Mouse (Mus musculus) forebrain, embryonic 15.5 days (tissue): ENCODE data around the gene Lgalsl. TPM values are rescaled to one million over a fixed set of nuclear protein-coding genes. Genes with fewer than 3 reads are reported as not detected.

Experiments
- ATAC-seq: fragments of 200-750 bp; cut with Nextera tagmentation; replicated peaks from 2 replicates; pipeline ENCODE4 v1.8.0; 2017; ENCODE audit warnings: mild to moderate bottlenecking, moderate TSS enrichment, moderate library complexity
- H3K27ac ChIP-seq: fragments of 300-500 bp; sonication (generic); replicated peaks from 2 replicates; pipeline ENCODE4 v1.5.1; 2015; ENCODE audit warnings: mild to moderate bottlenecking, inconsistent platforms
- H3K27me3 ChIP-seq: fragments of 300-500 bp; sonication (generic); 2 replicates; pipeline ENCODE4 v1.6.1; 2015; ENCODE audit warnings: inconsistent platforms
- H3K36me3 ChIP-seq: fragments of 300-500 bp; sonication (generic); 2 replicates; pipeline ENCODE4 v1.6.1; 2015; ENCODE audit warnings: mild to moderate bottlenecking, inconsistent platforms
- H3K4me1 ChIP-seq: fragments of 300-500 bp; sonication (generic); 2 replicates; pipeline ENCODE4 v1.6.1; 2015; ENCODE audit warnings: inconsistent platforms
- H3K4me2 ChIP-seq: fragments of 300-500 bp; sonication (generic); replicated peaks from 2 replicates; pipeline ENCODE4 v1.6.1; 2015; ENCODE audit warnings: mild to moderate bottlenecking, inconsistent platforms
- H3K4me3 ChIP-seq: fragments of 300-500 bp; sonication (generic); 2 replicates; pipeline ENCODE4 v1.5.1; 2015; ENCODE audit warnings: mild to moderate bottlenecking, inconsistent platforms
- H3K9ac ChIP-seq: fragments of 300-500 bp; sonication (generic); replicated peaks from 2 replicates; pipeline ENCODE4 v1.6.1; 2015; ENCODE audit warnings: mild to moderate bottlenecking, inconsistent platforms
- H3K9me3 ChIP-seq: fragments of 300-500 bp; sonication (generic); 2 replicates; pipeline ENCODE4 v1.6.1; 2016; ENCODE audit warnings: inconsistent platforms
- WGBS: fragments of 180-500 bp; shearing (Covaris S2); methylation state at CpG from one replicate; pipeline ENCODE4 v1.1.7; 2015; ENCODE audit warnings: mixed read lengths; 5-methylcytosine and 5-hydroxymethylcytosine counted together
- polyA plus RNA-seq: library from polyadenylated mRNA; unstranded; fragments of >200 nt; fragmentation: Nextera tagmentation; extraction: Ambion mirVana; gene quantifications from 2 replicates; pipeline ENCODE4 v1.2.1, GENCODE M21; 2015

Lgalsl gene
- polyA plus RNA-seq, 1 experiment from 2014 or later: 83.8 TPM

DNA sequence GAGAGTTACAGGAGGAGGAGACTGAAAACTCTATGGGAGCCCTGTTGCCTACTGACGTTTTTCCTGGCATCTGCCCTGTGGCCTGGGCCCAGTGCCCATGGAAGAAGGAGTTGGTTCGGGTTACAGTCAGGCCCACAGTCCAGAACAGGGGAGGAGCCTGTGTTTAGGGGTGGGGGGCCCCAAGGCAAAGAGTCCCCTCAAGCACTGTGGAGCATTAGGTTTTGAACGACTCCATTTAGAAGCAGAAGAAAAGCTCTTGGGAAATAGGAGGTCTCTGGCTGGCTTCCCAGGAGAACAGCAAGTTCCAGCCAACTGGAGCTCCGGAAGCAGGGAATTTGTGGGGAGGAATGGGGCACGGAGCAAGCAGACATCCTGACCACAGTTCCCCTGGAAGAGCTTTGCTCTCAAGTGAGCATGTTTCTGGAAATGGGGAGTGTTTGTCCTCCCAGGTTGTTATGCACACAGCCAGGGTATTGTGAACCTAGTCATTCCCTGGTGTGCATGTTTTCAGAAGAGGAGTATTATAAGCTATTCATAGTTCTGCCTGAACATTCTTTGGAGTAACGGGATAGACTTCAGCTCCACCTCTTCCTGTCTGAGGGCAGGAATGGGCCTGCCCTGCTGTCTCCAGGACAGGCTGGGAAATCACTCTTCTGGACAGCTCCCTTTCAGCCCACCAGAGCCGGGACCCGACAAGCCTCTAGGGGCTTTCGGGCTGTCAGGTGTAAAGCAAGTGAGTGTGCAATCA lies 28.2 kb upstream of the Lgalsl start:
- Histone ChIP-seq H3K27ac (peak overlapping the region; percentile 76), H3K27me3 (no peaks in the 10 kb centered on the region), H3K4me3 (no peak overlapping the region), H3K9me3 (no peaks in the 10 kb centered on the region), H3K4me1 (peaks cover 18% of the 10 kb centered on the region), H3K9ac (no peak overlapping the region), H3K4me2 (peak overlapping the region; percentile 11; the same call in 1 of the 2 replicates), H3K36me3 (no peaks in the 10 kb centered on the region)
- ATAC-seq: peak; percentile 96
- WGBS: 9% methylated on average over 9 of the region's 9 CpGs

DNA sequence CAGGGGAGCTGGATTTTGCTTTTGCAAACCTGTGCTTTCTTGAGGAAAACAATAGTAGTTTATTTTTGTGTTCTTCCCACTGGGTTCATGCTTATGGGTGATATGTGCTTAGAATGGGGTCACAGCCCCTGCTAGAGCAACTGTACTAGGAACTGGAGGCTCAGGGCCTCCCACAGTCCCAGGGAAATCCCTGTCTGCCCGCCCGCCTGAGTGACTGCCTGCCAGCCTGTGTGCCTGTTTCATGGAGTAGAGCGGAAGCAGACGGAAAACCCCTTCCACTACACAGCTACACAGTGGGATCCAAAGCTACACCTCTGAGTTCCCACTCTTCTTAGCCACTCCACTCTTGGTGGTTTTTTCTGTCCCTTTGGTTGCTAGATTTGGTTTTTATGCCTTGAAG lies 27.1 kb upstream of the Lgalsl start:
- Histone ChIP-seq H3K27ac (peak overlapping the region; percentile 76; the same call in 1 of the 2 replicates), H3K27me3 (no peaks in the 10 kb centered on the region), H3K36me3 (no peaks in the 10 kb centered on the region), H3K4me1 (peaks cover 20% of the 10 kb centered on the region), H3K4me3 (no peak overlapping the region), H3K9me3 (no peaks in the 10 kb centered on the region), H3K4me2 (no peak overlapping the region), H3K9ac (no peak overlapping the region)
- no peak for ATAC-seq
- WGBS: 93% methylated on average over 4 of the region's 4 CpGs

GRCm38 (mm10) chr11:20854032-20854741 lies 23.3 kb upstream of the Lgalsl start:
- peaks cover 17% of the 10 kb centered on the region for H3K4me1 ChIP-seq
- H3K36me3 ChIP-seq: no peaks in the 10 kb centered on the region
- H3K9me3 ChIP-seq: no peaks in the 10 kb centered on the region
- H3K4me3 ChIP-seq: no peak overlapping the region
- no peak overlapping the region for H3K27ac ChIP-seq
- WGBS: 30% methylated on average over 4 of the region's 4 CpGs
- ATAC-seq: no peak
- no peak overlapping the region for H3K4me2 ChIP-seq
- H3K9ac ChIP-seq: no peak overlapping the region
- H3K27me3 ChIP-seq: no peaks in the 10 kb centered on the region

DNA sequence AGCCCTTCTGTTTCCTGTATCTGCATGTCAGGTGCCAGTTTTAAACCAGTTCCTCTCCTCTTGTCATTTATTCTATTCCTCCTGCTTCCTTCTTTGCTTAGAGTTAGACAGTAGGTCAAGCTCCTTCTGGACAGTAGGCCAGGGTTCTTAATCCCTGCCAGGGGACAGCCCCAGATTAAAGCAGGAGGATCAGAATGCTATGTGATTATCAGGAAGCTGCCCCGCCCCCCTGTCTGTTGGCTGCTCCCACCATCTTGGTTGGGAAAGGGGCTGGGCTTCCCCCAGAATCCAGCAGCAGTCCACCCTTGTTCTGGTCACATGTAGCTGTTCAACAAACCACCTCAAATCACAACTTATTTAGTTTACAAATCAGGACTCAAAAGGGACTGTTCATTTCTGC lies 19.3 kb upstream of the Lgalsl start:
- no peak for ATAC-seq
- 100% methylated on average over 1 of the region's 1 CpGs for WGBS
- no peak overlapping the region for H3K4me3 ChIP-seq

GRCm38 (mm10) chr11:20849403-20849802 lies 18.5 kb upstream of the Lgalsl start:
- H3K9me3 ChIP-seq: no peaks in the 10 kb centered on the region
- no peaks in the 10 kb centered on the region for H3K36me3 ChIP-seq
- peaks cover 4% of the 10 kb centered on the region for H3K4me1 ChIP-seq
- H3K9ac ChIP-seq: no peak overlapping the region
- no peak overlapping the region for H3K4me3 ChIP-seq
- 83% methylated on average over 5 of the region's 5 CpGs for WGBS
- no peak overlapping the region for H3K27ac ChIP-seq
- H3K27me3 ChIP-seq: no peaks in the 10 kb centered on the region
- ATAC-seq: no peak
- H3K4me2 ChIP-seq: no peak overlapping the region

More for the DNA sequence above, 19.3 kb upstream of the Lgalsl start:
- H3K27ac ChIP-seq: no peak overlapping the region
- no peaks in the 10 kb centered on the region for H3K9me3 ChIP-seq
- no peaks in the 10 kb centered on the region for H3K36me3 ChIP-seq
- no peak overlapping the region for H3K4me2 ChIP-seq
- H3K27me3 ChIP-seq: no peaks in the 10 kb centered on the region
- H3K9ac ChIP-seq: no peak overlapping the region
- H3K4me1 ChIP-seq: peaks cover 7% of the 10 kb centered on the region

DNA sequence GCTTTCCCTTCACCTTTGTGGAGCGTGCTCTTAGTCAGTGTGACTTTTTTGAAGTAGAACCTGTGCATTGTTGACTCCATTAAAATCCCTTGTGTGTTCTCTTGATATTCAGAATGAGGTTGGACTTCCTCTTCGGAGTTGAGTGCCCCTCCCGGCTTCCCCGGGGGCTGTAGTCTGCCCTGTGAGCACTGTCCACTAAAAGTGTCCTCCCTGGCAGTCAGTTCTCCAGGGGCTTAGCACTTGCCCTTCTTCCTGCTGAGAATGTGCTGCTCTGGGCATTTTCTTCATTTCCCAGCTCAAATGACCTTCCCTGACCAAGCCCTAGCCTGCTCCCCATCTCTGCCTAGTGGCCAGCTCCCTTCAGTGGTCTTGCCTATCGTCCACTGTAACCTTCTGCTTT lies 6.5 kb upstream of the Lgalsl start:
- no peak overlapping the region for H3K4me2 ChIP-seq
- H3K4me1 ChIP-seq: 0 out of 2 replicates have a peak, but pooled peaks cover 2% of the 10 kb centered on the region
- H3K27ac ChIP-seq: no peak overlapping the region
- no peaks in the 10 kb centered on the region for H3K9me3 ChIP-seq
- H3K4me3 ChIP-seq: no peak overlapping the region
- whole genome bisulfite sequencing: 91% methylated on average over 5 of the region's 5 CpGs
- no peaks in the 10 kb centered on the region for H3K36me3 ChIP-seq
- H3K27me3 ChIP-seq: no peaks in the 10 kb centered on the region
- H3K9ac ChIP-seq: no peak overlapping the region
- ATAC-seq: no peak

GRCm38 (mm10) chr11:20831600-20832137 lies 813 bp upstream of the Lgalsl start:
- Histone ChIP-seq H3K9ac (peak overlapping the region; percentile 98), H3K9me3 (no peaks in the 10 kb centered on the region), H3K4me3 (peak overlapping the region; percentile 85), H3K4me2 (peak overlapping the region; percentile 91), H3K36me3 (peaks cover 14% of the 10 kb centered on the region), H3K4me1 (peaks cover 29% of the 10 kb centered on the region), H3K27ac (peak overlapping the region; percentile 94), H3K27me3 (no peaks in the 10 kb centered on the region)
- WGBS: 10% methylated on average over 11 of the region's 11 CpGs
- peak; percentile 28 for ATAC-seq

- Histone ChIP-seq H3K36me3 (peaks cover 24% of the 10 kb centered on the region), H3K4me1 (peaks cover 29% of the 10 kb centered on the region), H3K4me3 (peak overlapping the region; percentile 85), H3K27me3 (no peaks in the 10 kb centered on the region), H3K4me2 (peak overlapping the region; percentile 91), H3K9ac (peak overlapping the region; percentile 98), H3K27ac (peak overlapping the region; percentile 94), H3K9me3 (no peaks in the 10 kb centered on the region)
- peak; percentile 46 for ATAC-seq
- WGBS: 13% methylated on average over 23 of the region's 23 CpGs
These were observed 717 bp downstream of the Lgalsl start for GRCm38 (mm10) chr11:20829993-20830685.

GRCm38 (mm10) chr11:20829056-20829686 lies 1.7 kb downstream of the Lgalsl start:
- no peaks in the 10 kb centered on the region for H3K9me3 ChIP-seq
- ATAC-seq: no peak
- peak overlapping the region; percentile 91 for H3K4me2 ChIP-seq
- no peaks in the 10 kb centered on the region for H3K27me3 ChIP-seq
- peak overlapping the region; percentile 85 for H3K4me3 ChIP-seq
- peaks cover 30% of the 10 kb centered on the region for H3K4me1 ChIP-seq
- peak overlapping the region; percentile 19; the same call in 1 of the 2 replicates for H3K9ac ChIP-seq
- 31% methylated on average over 9 of the region's 9 CpGs for WGBS
- peaks cover 27% of the 10 kb centered on the region for H3K36me3 ChIP-seq
- H3K27ac ChIP-seq: 0 out of 2 replicates have a peak overlapping the region, but pooled peaks have one; percentile 9

DNA sequence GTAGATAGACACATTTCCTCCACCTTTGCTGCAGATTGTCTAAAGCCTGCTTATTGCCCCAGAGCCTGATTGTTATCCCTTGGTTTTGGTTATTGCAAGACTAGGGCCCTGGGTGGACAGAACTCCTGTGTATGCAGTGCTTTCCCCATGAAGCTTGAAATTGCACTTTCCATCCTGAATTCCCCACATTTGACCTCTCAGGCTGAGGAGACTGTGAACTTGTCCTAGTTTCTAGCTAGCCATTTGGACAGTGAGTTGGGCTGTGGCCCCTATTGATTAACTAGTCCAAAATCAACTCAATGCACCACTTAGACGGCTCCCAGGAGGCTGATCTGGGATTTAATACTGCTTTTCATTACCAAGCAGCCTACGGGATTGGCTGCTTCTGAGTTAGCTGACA lies 6.9 kb downstream of the Lgalsl start:
- H3K9ac ChIP-seq: no peak overlapping the region
- no peak overlapping the region for H3K4me3 ChIP-seq
- H3K4me1 ChIP-seq: peaks cover 13% of the 10 kb centered on the region
- no peaks in the 10 kb centered on the region for H3K9me3 ChIP-seq
- no peak overlapping the region for H3K27ac ChIP-seq
- H3K27me3 ChIP-seq: no peaks in the 10 kb centered on the region
- peaks cover 27% of the 10 kb centered on the region for H3K36me3 ChIP-seq
- whole genome bisulfite sequencing: 17% methylated on average over 2 of the region's 2 CpGs
- H3K4me2 ChIP-seq: no peak overlapping the region
- no peak for ATAC-seq

- no peak overlapping the region for H3K9ac ChIP-seq
- no peak overlapping the region for H3K4me3 ChIP-seq
- no peak for ATAC-seq
- no peaks in the 10 kb centered on the region for H3K9me3 ChIP-seq
- no peak overlapping the region for H3K27ac ChIP-seq
- peaks cover 7% of the 10 kb centered on the region for H3K4me1 ChIP-seq
- 87% methylated on average over 2 of the region's 2 CpGs for WGBS
- no peaks in the 10 kb centered on the region for H3K27me3 ChIP-seq
- H3K4me2 ChIP-seq: no peak overlapping the region
- H3K36me3 ChIP-seq: peaks cover 27% of the 10 kb centered on the region
These were observed 7.6 kb downstream of the Lgalsl start for GRCm38 (mm10) chr11:20823301-20823700.
